Mouse (Mus musculus) G1E (cell line): Measurements from ENCODE around the gene Cldn34b2.

Experiments
- CTCF ChIP-seq: IDR thresholded peaks from 2 replicates; pipeline ENCODE4 v1.5.1; 2012; ENCODE audit warnings: low read depth, low read length, inconsistent platforms, mixed read lengths
- TAL1 ChIP-seq: conservative IDR thresholded peaks from 2 replicates; pipeline ENCODE4 v1.6.1; 2012; ENCODE audit warnings: low read depth, low read length, inconsistent platforms, mixed read lengths

DNA sequence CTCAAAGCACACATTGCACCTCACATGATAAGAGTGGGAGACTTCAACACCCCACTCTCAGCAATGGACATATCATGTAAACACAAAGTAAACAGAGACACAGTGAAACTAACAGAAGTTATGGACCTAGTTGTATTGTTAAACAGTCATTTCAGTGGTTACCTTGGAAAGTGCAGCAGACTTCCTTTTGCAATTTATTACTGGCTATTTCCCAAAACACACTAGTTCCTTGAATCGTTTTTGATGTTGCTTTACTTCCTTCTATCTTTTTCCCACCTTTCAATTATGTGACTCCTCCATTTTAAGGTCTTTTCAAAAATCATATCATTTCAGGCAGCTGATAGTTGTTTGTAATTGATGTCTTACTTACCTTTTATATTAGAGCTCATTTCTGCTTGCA lies 43.5 kb upstream of the Cldn34b2 start:
- TF ChIP-seq CTCF = no peak
- no peak for TF ChIP-seq TAL1
